Mouse (Mus musculus) G1E (cell line): ENCODE measurements around the gene Tacc2. TPM values are rescaled to one million over a fixed set of nuclear protein-coding genes. Genes with fewer than 3 reads are reported as not detected.

ENCODE experiments used
- ATAC-seq: 2 replicates; pipeline ENCODE4 v1.8.0; 2016; ENCODE audit warnings: mild to moderate bottlenecking; ENCODE audit not compliant: insufficient number of reproducible peaks, poor library complexity, low FRiP score, severe bottlenecking; ENCODE audit errors: extremely low read depth
- DNase-seq: peaks from one replicate; pipeline ENCODE4 v3.0.0; 2012; ENCODE audit warnings: low spot score
- H3K27me3 ChIP-seq: 2 replicates; pipeline ENCODE4 v1.6.1; 2012; ENCODE audit warnings: mild to moderate bottlenecking, low read length, inconsistent platforms; ENCODE audit not compliant: insufficient read depth
- H3K36me3 ChIP-seq: replicated peaks from 2 replicates; pipeline ENCODE3; 2012; ENCODE audit warnings: mild to moderate bottlenecking, inconsistent platforms
- H3K4me1 ChIP-seq: 2 replicates; pipeline ENCODE4 v1.6.1; 2012; ENCODE audit warnings: low read depth, low read length, inconsistent platforms, mixed read lengths; ENCODE audit not compliant: insufficient read depth
- H3K4me3 ChIP-seq: 2 replicates; pipeline ENCODE4 v1.5.1; 2012; ENCODE audit warnings: low read depth, mild to moderate bottlenecking, inconsistent platforms, low read length, moderate library complexity, mixed read lengths
- H3K9me3 ChIP-seq: replicated peaks from 2 replicates; pipeline ENCODE4 v1.6.1; 2012; ENCODE audit warnings: inconsistent platforms
- CTCF ChIP-seq: IDR thresholded peaks from 2 replicates; pipeline ENCODE4 v1.5.1; 2012; ENCODE audit warnings: low read depth, low read length, inconsistent platforms, mixed read lengths
- GATA1 ChIP-seq: IDR thresholded peaks from 2 replicates; pipeline ENCODE4 v1.6.1; 2012; ENCODE audit warnings: borderline replicate concordance, low read length, inconsistent platforms, mixed read lengths
- GATA2 ChIP-seq: IDR thresholded peaks from 2 replicates; pipeline ENCODE4 v1.6.1; 2012; ENCODE audit warnings: low read depth, low read length, inconsistent platforms, borderline replicate concordance
- POLR2AphosphoS5 ChIP-seq: IDR thresholded peaks from 2 replicates; pipeline ENCODE4 v1.6.1; 2012; ENCODE audit warnings: low read depth, low read length, inconsistent platforms; ENCODE audit not compliant: insufficient replicate concordance
- TAL1 ChIP-seq: conservative IDR thresholded peaks from 2 replicates; pipeline ENCODE4 v1.6.1; 2012; ENCODE audit warnings: low read depth, low read length, inconsistent platforms, mixed read lengths
- polyA plus RNA-seq: library from polyadenylated mRNA; stranded (reverse); fragments of >175 nt; gene quantifications from 2 replicates; pipeline ENCODE4 v1.2.3, GENCODE M21; 2012
- total RNA-seq, 2 experiments: library from RNA; stranded (forward) in 1 of 2; stranded (reverse) in 1 of 2; fragments of 200-1000 nt in 1 of 2; fragments of >200 nt in 1 of 2; fragmentation: Nextera tagmentation in 1 of 2; gene quantifications; 2 replicates each; pipeline ENCODE4 v1.2.3; 2014 to 2017

The Tacc2 gene
- total and polyA plus RNA-seq, 3 experiments, result 0.38 TPM; not detected in 2

DNA sequence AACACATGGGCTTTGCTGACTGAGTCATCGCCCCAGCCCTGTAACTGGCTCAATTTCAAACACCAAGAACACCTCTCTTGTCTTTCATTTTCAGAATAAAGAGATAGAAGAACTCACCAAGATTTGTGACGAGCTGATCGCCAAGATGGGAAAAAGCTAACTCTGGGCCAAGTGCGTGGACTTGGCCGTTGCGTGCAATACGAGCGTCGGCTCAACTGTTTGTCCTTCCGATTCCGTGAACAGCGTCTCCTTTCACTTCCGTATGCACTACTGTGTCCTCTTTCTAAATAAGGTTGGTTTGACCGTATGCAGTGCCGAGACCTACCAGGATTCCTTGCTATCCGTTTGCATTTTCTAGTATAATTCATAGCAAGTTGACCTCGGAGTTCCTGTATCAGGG is 186.9 kb downstream of the Tacc2 start:
- peaks cover 75% of the 10 kb centered on the region for H3K9me3 ChIP-seq
- H3K4me3 ChIP-seq, result no peak overlapping the region
- TF ChIP-seq TAL1, result no peak
- no peak for ATAC-seq
- H3K27me3 ChIP-seq, result no peaks in the 10 kb centered on the region
- no peaks in the 10 kb centered on the region for H3K36me3 ChIP-seq
- H3K4me1 ChIP-seq, result no peaks in the 10 kb centered on the region
- no peak for DNase-seq

DNA sequence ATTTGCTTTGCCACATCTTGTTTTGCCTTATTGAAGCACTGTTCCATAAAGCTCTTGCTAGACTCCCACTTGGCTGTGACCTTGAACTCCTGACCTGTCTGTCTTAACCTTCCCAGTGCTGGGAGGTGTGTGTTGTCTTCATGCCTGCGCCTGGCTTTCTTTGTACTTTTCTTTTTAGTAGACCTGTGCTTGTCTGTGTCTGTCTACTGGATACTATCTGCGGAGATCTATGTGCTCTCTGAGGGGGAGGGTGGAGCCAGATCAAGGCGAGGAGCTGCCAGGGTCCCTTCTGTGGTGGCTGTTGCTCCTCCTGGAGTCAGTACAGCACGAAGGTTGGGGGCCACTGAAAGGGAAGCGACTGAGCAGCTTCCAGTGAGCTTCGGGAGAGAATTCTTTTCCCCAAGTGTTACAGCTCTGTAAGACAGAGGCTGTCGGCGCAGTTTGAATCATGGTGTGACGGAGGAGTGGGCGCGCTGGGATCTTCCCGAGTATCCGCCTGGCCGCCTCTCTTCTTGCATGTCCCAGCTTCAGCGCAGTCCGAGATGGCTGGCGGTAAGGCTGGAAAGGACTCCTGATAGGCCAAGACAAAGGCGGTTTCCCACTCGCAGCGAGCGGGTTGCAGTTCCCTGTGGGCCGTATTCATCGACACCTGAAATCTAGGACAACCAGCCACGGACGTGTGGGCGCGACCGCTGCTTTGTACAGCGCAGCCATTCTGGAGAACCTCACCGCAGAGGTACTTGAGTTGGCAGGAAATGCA is 189.4 kb downstream of the Tacc2 start:
- no peak for ATAC-seq
- Histone ChIP-seq H3K4me1 (no peaks in the 10 kb centered on the region), H3K4me3 (no peak overlapping the region), H3K9me3 (peaks cover 64% of the 10 kb centered on the region), H3K27me3 (no peaks in the 10 kb centered on the region), H3K36me3 (no peaks in the 10 kb centered on the region)
- TF ChIP-seq POLR2AphosphoS5 (no peak), GATA1 (no peak), CTCF (no peak), TAL1 (no peak), GATA2 (no peak)
- no peak for DNase-seq

DNA sequence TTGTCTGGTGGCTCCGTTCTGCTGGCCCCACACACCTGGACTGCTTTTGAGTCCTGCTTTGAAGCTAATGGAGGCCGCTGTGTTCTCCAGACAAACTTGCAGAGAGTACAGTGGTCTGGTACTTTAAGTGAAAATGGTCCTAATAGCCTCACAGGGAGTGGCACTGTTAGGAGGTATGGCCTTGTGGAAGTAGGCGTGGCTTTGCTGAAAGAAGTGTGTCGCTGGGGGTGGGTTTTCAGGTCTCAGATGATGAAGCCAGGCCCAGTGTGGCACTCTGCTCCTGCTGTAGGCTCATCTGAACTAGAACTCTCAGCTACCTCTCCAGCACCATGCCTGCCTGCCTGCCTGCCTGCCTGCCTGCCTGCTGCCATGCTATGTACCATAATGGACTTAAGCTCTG is 190.9 kb downstream of the Tacc2 start:
- H3K4me3 ChIP-seq, result no peak overlapping the region
- no peaks in the 10 kb centered on the region for H3K27me3 ChIP-seq
- no peaks in the 10 kb centered on the region for H3K4me1 ChIP-seq
- TF ChIP-seq POLR2AphosphoS5 (no peak), TAL1 (no peak), GATA2 (no peak), GATA1 (no peak)
- H3K9me3 ChIP-seq, result peaks cover 63% of the 10 kb centered on the region
- H3K36me3 ChIP-seq, result no peaks in the 10 kb centered on the region
- DNase-seq (no peak), ATAC-seq (no peak)

DNA sequence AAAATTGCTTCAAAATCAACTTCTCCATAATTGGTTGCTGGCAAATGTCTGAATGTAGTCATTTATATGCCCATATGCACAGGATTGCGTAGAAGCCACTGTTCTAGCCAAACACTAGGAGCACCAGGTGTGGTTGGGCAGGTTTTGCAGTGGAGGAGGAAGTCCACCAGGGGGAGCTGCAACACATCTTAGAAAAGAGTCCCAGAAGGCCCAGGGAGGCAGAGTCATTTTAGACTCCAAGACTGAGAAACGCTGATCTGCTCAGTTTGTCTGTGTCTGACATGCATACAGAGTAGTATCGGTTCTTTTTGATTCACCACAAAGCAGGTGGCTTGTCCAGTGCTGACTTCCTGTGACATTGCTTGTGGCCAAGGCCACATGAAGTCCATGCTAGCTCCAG is 193.5 kb downstream of the Tacc2 start:
- H3K9me3 ChIP-seq, result peaks cover 69% of the 10 kb centered on the region
- ATAC-seq, result no peak
- no peaks in the 10 kb centered on the region for H3K4me1 ChIP-seq
- H3K4me3 ChIP-seq, result no peak overlapping the region
- H3K36me3 ChIP-seq, result no peaks in the 10 kb centered on the region
- no peaks in the 10 kb centered on the region for H3K27me3 ChIP-seq
- TF ChIP-seq GATA1 (no peak), TAL1 (no peak), POLR2AphosphoS5 (no peak)
- no peak for DNase-seq

DNA sequence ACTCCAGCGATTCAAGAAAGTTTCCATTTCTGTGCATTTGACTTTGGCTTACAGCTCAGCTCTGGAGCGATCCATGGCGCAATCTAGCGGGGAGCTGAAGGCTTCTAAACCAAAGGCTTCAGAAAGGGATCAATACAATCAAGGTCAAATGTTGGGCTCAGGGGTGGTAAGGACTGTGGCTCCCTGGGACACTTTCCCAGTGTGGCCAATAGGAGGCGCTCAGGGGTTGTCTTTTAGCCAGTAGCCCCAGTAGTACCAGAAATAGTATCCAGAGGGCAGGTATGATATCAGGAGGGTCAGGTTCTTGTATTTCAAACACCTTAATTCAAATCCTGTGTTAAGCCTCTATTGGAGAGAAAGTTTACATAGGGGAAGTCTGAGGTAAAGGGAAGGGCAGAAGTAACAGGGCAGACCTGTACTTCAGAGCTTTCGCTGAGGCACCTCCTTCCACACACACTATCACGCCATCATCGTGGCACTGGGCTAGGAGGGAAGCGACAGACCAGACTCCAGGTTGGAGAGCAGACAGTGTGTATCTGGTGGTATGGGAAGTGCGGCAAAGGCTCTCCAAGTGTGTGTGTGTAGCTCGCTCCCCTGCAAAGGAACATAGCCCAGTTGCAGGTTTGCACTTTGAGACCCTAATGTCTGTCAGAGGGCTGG is 196.1 kb downstream of the Tacc2 start:
- ATAC-seq (no peak), DNase-seq (no peak)
- TF ChIP-seq GATA2 (no peak), GATA1 (no peak), POLR2AphosphoS5 (no peak), CTCF (no peak), TAL1 (no peak)
- H3K4me3 ChIP-seq, result no peak overlapping the region
- H3K27me3 ChIP-seq, result no peaks in the 10 kb centered on the region
- peaks cover 72% of the 10 kb centered on the region for H3K9me3 ChIP-seq
- H3K4me1 ChIP-seq, result no peaks in the 10 kb centered on the region
- no peaks in the 10 kb centered on the region for H3K36me3 ChIP-seq

DNA sequence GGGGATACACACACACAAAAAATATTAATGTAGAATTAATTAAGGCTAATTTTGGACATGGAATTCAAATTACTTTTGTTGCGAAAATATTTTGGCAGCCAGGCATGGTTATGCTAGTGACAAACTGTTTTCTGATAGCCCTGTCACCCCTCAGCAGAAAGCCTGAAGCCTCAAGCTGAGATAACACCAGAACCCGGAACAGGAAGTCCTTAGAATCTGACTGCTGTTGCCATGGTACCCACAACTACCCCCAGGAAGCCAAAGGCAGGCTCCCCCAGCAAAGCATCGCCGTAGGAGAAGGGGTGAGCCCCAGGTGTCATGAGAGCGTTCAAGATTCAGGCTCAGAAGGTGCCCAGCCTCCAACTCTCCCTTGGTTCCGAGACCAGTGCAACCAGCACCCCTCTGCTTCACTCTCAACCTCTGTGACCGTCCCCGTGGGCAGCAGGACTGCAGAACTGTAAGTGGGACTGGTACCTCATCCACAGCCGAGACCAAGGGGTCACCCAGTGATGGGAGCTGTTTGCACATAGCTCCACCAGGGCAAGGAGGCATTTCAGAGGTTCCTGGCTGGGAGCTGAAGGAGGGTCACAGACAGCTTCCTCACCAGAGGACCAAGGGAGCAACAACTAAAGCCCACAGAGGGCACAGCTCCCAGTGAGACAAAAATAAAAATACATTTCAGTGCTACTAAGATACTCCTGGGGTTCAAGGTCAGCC is 196.8 kb downstream of the Tacc2 start, which contains the start of gene Btbd16:
Gene Btbd16, plus strand, starts transcription at position 156 of the 717 bp plus-strand sequence.
- H3K27me3 ChIP-seq, result no peaks in the 10 kb centered on the region
- peaks cover 72% of the 10 kb centered on the region for H3K9me3 ChIP-seq
- no peaks in the 10 kb centered on the region for H3K4me1 ChIP-seq
- DNase-seq (no peak), ATAC-seq (no peak)
- no peaks in the 10 kb centered on the region for H3K36me3 ChIP-seq
- H3K4me3 ChIP-seq, result no peak within 1 kb of the TSS
- TF ChIP-seq POLR2AphosphoS5 (no peak), GATA2 (no peak), TAL1 (no peak), CTCF (no peak), GATA1 (no peak)
